Mouse (Mus musculus) thymus, adult 2 months (tissue): ENCODE measurements around the gene Cdon. TPM values are rescaled to one million over a fixed set of nuclear protein-coding genes. Genes with fewer than 3 reads are reported as not detected.

Source experiments
- DNase-seq: peaks from one replicate; pipeline ENCODE4 v3.0.0; 2021
- H3K27ac ChIP-seq: fragments of 200-500 bp; 2 replicates; pipeline ENCODE4 v1.5.1; 2012; ENCODE audit warnings: low read length, control low read depth; ENCODE audit not compliant: control insufficient read depth, insufficient read depth
- H3K27me3 ChIP-seq: fragments of 200-500 bp; 2 replicates; pipeline ENCODE4 v1.6.1; 2012; ENCODE audit warnings: mild to moderate bottlenecking, low read length, moderate library complexity, mixed read lengths; ENCODE audit not compliant: control insufficient read depth, insufficient read depth
- H3K36me3 ChIP-seq: fragments of 200-500 bp; 2 replicates; pipeline ENCODE4 v1.6.1; 2012; ENCODE audit warnings: mild to moderate bottlenecking, low read length, moderate library complexity; ENCODE audit not compliant: control insufficient read depth, insufficient read depth
- H3K4me1 ChIP-seq: fragments of 200-500 bp; replicated peaks from 2 replicates; pipeline ENCODE4 v1.6.1; 2012; ENCODE audit warnings: low read length; ENCODE audit not compliant: control insufficient read depth, insufficient read depth
- H3K4me3 ChIP-seq: fragments of 200-500 bp; 2 replicates; pipeline ENCODE4 v1.5.1; 2012; ENCODE audit warnings: mild to moderate bottlenecking, low read length, control low read depth, moderate library complexity; ENCODE audit not compliant: control insufficient read depth, insufficient read depth
- CTCF ChIP-seq: fragments of 200-500 bp; IDR thresholded peaks from 2 replicates; pipeline ENCODE4 v1.5.1; 2012; ENCODE audit warnings: mild to moderate bottlenecking, control low read depth, low read length, moderate library complexity, borderline replicate concordance; ENCODE audit not compliant: control insufficient read depth, poor library complexity, insufficient read depth; ENCODE audit errors: extremely low read depth
- POLR2A ChIP-seq: fragments of 200-500 bp; IDR thresholded peaks from 2 replicates; pipeline ENCODE4 v1.6.1; 2012; ENCODE audit warnings: mild to moderate bottlenecking, low read length, control low read depth, moderate library complexity; ENCODE audit not compliant: control insufficient read depth, poor library complexity, insufficient read depth; ENCODE audit errors: extremely low read depth
- WGBS: fragments of 180-500 bp; shearing (Covaris S2); methylation state at CpG from one replicate; pipeline ENCODE4 v1.1.7; 2018; 5-methylcytosine and 5-hydroxymethylcytosine counted together
- polyA plus RNA-seq: library from polyadenylated mRNA; depleted of rRNA; stranded (reverse); fragments of >200 nt; gene quantifications from 2 replicates; pipeline ENCODE4 v1.2.3, GENCODE M21; 2012

Cdon gene
- polyA plus RNA-seq, 1 experiment, result 8.8 TPM

DNA sequence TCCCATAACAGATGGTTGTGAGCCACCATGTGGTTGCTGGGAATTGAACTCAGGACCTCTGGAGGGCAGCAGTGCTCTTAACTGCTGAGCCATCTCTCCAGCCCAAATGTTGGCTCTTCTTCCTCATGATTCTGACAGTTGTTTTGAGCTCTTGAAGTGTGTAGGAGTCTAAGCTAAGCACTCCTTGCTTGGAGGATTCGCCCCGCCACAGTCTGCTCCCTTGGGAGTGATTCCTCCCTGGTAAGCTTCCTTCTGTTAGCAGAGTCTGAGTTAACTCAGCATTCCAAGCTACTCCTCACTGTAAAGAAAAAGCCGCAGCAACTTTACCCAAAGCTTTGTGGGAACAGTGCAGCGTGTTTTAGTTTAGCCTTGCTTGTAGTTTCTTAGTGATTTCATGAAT lies 67.6 kb downstream of the Cdon start:
- 97% methylated on average over 4 of the region's 4 CpGs for WGBS
- no peak for DNase-seq
- Histone ChIP-seq H3K27me3 (no peaks in the 10 kb centered on the region), H3K4me1 (no peaks in the 10 kb centered on the region), H3K4me3 (no peak overlapping the region), H3K27ac (no peak overlapping the region), H3K36me3 (no peaks in the 10 kb centered on the region)
- TF ChIP-seq POLR2A (no peak), CTCF (no peak)

DNA sequence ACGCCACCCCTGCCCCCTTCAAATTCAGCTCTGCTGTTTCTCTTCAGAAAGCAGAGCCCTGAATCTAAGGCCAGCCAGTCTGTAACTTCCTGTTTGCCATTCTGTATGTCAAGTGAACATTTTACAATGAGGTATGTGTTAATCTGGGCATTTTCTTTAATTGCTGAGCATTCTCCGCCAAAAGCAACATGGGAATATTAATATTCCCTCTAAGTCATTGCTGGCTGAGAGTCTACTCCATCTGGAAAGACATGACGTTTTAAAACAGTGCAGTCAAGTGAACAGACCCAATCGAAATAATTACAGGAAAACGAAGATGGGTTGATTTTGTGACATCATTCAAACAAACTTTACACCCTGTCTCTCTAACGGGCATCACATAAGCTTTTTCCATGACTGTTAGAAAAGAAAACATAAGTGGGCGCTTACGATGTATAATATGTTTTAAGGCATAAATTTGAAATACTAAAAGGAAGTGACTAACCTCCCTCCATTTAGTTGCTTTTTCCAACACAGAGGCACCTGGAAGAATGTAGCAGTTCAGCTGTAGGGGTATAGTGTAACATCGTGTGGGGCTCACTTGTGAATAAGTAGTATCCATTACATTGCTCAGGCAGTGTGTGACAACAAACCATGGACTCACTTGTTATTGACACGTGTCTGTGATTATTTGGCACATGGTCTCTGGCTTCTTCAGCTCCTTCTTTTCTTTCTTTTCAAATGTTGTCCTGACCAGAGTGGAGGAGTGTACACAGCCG lies 70.4 kb downstream of the Cdon start:
- Histone ChIP-seq H3K27ac (no peak overlapping the region), H3K27me3 (no peaks in the 10 kb centered on the region), H3K4me1 (peaks cover 6% of the 10 kb centered on the region), H3K36me3 (no peaks in the 10 kb centered on the region), H3K4me3 (no peak overlapping the region)
- 84% methylated on average over 11 of the region's 11 CpGs for WGBS
- TF ChIP-seq POLR2A (no peak), CTCF (no peak)
- DNase-seq, result no peak

DNA sequence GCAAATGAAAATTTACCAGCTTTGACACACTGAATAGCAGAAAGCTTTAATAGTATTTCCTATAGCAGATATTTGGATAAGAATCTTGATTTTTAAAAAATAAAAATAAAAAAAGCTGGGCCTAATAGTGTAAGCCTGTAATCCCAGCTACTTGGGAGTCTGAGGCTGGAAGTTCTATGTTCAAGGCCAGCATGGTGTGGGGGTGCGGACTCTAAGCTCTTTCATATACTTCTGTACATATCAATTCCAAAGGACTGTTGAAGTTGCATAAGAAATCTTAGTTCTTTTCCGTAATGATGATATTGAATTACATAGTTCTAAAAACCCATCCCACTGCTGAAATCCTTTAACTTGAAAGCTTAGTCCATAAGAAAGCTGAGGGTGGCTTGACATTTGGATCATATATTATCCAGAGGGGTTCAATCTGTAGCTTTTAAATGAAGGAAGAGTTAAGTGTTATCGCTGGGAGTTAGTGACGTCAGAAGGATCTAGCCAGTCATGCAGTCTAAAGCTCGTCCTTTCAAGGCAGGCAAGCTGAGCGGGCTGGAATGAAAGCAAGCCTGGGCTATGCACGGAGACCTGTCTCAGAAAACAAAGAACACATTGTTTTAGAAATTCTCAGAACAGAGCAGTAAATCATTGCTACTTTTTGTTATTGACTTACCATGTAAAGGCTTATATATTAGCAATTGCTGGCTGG lies 72.3 kb downstream of the Cdon start:
- H3K27me3 ChIP-seq, result no peaks in the 10 kb centered on the region
- WGBS, result 94% methylated on average over 7 of the region's 7 CpGs
- DNase-seq, result no peak
- H3K4me1 ChIP-seq, result peaks cover 6% of the 10 kb centered on the region
- no peak overlapping the region for H3K27ac ChIP-seq
- no peak overlapping the region for H3K4me3 ChIP-seq
- no peaks in the 10 kb centered on the region for H3K36me3 ChIP-seq
- TF ChIP-seq POLR2A, result no peak
- TF ChIP-seq CTCF, result no peak

DNA sequence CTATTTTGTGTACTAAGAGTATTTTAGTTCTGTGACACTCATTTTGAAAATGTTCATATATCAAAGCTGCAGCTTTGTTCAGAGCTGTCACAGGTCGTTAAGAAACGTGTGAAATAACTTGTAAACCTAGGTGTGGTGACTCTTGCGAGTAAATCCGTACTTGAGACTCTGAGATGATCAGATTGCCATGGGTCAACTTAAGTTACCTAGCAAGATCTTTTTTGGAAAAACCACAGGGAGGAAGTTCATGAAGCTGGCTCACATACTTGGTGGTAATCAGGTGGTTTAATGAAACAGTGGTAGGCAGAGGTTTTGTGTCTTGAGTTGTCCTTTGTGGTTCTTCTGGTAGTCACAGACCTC lies 72.8 kb downstream of the Cdon start:
- WGBS, result 51% methylated on average over 4 of the region's 4 CpGs
- peaks cover 6% of the 10 kb centered on the region for H3K4me1 ChIP-seq
- no peaks in the 10 kb centered on the region for H3K27me3 ChIP-seq
- DNase-seq, result no peak
- TF ChIP-seq CTCF (no peak), POLR2A (no peak)
- H3K4me3 ChIP-seq, result no peak overlapping the region
- no peaks in the 10 kb centered on the region for H3K36me3 ChIP-seq
- no peak overlapping the region for H3K27ac ChIP-seq

DNA sequence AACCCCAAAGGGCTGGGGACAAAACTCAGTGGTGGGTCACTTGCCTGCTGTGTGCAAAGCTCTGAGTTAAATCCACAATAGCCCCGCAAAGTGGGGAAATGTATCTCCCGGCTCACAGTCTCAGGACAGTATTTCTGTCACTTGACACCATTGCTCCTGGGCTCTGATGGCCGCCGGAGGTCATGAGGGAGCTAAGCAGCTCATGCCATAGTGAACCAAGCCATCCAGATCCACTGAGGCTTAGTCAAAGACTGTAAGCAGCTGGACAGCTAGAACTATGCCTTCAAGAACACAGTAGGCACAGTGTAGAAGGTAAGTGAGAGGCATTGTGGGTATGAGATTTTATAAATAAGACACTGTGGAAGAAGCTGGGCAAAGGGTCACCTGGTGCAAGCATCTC lies 74.0 kb downstream of the Cdon start:
- Histone ChIP-seq H3K27ac (no peak overlapping the region), H3K27me3 (no peaks in the 10 kb centered on the region), H3K36me3 (no peaks in the 10 kb centered on the region), H3K4me1 (peaks cover 6% of the 10 kb centered on the region), H3K4me3 (no peak overlapping the region)
- DNase-seq, result no peak
- WGBS, result 85% methylated on average over 4 of the region's 4 CpGs
- TF ChIP-seq POLR2A (no peak), CTCF (no peak)

DNA sequence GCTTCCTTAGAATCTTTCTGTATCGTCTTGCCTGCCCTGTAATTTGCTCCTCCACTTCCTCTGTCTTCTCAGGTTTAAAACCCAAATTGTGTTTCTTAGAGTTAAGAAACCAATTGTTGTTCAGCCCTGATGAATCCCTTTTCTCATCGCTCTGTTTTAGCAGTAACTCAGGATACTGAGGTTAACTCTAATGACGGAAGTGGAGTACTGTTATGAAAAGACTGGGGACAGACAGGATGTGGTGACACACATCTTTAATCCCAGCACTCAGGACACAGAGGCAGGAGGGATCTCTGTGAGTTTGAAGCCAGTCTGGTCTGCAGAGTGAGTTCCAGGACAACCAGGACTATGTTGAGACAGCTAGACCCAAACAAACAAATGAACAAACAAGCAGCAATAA lies 74.5 kb downstream of the Cdon start:
- peaks cover 6% of the 10 kb centered on the region for H3K4me1 ChIP-seq
- whole genome bisulfite sequencing, result 12% methylated on average over 3 of the region's 3 CpGs
- H3K36me3 ChIP-seq, result no peaks in the 10 kb centered on the region
- no peaks in the 10 kb centered on the region for H3K27me3 ChIP-seq
- no peak overlapping the region for H3K27ac ChIP-seq
- DNase-seq, result no peak
- TF ChIP-seq CTCF, result no peak
- no peak for TF ChIP-seq POLR2A
- H3K4me3 ChIP-seq, result no peak overlapping the region

DNA sequence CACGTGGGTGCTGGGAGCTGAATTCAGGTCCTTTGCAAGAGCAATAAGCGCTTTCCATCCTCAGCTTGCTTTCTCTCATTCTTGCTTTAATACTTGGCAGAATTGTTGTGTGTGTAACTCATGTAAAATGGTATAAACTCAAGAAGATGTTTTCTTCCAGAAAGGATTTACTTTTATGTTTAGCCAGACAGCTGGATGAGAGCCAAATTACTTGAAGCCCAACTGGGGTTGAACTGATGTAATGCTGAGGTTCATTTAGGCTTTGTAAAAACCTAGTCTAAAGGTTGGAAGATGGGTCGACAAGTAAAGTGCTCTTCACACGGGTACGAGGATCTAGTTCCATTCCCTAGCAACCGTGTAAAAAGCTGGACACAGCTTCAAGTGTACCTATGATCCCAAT lies 79.0 kb downstream of the Cdon start:
- H3K27ac ChIP-seq, result no peak overlapping the region
- DNase-seq, result no peak
- no peak overlapping the region for H3K4me3 ChIP-seq
- TF ChIP-seq POLR2A (no peak), CTCF (no peak)
- WGBS, result 93% methylated on average over 6 of the region's 6 CpGs
- peaks cover 5% of the 10 kb centered on the region for H3K4me1 ChIP-seq
- H3K27me3 ChIP-seq, result no peaks in the 10 kb centered on the region
- no peaks in the 10 kb centered on the region for H3K36me3 ChIP-seq
